Mouse (Mus musculus) cerebral cortex, adult 2 months (tissue): ENCODE results near the gene Acer3.

ENCODE experiments used
- WGBS: fragments of 180-500 bp; shearing (Covaris S2); methylation state at CpG from one replicate; pipeline ENCODE4 v1.1.7; 2018; 5-methylcytosine and 5-hydroxymethylcytosine counted together

The Acer3 gene

DNA sequence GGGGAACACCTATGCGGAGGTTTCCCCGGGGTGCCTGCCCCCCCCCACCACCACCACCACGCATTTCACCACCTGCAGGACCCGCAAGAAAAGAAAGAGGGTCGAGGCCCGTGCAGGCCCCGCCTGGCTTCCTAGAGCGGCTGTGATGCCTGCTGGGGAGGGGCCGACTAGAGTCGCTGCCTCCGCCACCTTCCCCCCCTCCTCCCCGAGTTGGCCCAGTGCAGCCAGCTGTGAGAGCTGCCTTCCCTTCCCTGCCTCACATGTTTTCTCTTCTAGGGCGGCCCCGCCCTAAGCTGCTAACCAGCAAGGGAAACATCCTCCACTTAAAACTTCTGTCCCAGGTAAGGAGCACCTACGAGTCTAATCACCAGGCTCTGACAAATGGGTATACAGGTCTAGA is 52.8 kb downstream of the Acer3 start:
- 56% methylated on average over 14 of the region's 15 CpGs for WGBS

- 99% methylated on average over 2 of the region's 2 CpGs for WGBS
Measured at GRCm38 (mm10) chr7:98252520-98252919, 68.5 kb downstream of the Acer3 start.

DNA sequence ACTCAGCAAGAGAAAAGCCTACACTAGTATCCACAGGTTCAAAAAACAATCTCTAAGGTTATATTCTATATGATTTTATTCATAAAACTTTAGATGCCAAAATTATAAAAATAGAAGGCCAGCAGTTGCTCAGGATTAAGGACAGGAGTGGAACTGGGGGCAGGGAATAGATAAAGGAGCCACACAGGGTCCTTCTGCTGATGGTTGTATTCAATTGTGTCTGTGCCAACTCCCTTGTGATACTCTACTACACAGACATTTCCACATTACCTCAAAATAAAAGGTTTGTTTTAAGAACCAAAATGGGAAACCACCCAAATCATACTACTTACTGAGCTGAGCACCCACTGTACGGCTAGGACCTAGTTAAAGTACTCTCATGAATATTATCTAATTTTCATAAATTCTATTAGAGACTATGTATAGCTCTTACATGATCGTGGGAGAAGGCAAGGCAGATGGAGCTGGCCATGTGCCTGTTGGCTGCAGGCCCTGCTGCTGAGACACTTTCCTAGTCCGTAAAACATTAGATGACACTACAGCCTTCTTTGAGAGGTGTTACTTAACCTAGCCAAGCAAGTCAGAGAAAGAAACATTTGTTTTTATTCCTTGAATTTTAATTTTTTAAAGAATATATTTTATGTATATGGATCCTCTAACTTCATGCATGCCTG is 84.2 kb downstream of the Acer3 start:
- WGBS, result 39% methylated on average over 3 of the region's 3 CpGs

DNA sequence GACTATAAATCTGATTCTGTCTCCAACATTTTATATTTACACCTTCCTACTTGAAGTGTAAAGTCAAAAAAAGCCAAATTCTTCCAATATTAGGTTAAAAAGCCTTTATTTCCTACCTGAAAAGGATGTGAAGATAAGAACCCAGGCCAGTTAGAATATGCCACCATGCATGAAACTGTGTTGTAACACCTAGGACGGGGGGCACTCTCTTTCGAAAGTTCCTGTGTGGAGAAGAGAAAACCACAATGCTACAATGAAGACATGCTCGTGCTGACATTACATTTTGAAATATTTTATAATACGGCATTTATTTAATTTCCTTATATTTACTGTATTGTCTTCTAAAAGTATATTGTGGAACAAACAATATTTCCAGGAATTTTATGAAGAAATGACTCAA is 97.2 kb downstream of the Acer3 start:
- 94% methylated on average over 4 of the region's 4 CpGs for WGBS

DNA sequence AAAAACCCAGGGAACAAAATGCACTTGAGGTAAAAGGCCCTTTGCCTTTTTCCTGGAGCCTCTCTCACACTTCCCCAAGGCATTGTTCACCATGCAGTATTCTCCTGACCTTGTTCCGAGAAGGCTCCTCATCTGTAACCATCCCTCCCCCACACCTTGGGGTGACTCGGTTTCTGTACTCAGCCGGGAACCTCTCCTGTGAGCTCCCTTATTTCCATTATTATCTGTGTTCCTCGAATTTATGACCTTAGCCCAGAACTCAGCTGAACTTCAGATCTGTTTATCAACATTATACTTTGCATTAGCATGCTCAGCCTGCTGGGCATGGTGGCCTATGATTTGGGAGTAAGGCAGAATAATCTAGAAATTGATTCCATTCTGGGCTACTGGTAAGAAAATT is 118.1 kb downstream of the Acer3 start:
- WGBS, result 75% methylated on average over 4 of the region's 4 CpGs

- 92% methylated on average over 5 of the region's 5 CpGs for WGBS
Measured at GRCm38 (mm10) chr7:98201493-98202028, 119.4 kb downstream of the Acer3 start.

DNA sequence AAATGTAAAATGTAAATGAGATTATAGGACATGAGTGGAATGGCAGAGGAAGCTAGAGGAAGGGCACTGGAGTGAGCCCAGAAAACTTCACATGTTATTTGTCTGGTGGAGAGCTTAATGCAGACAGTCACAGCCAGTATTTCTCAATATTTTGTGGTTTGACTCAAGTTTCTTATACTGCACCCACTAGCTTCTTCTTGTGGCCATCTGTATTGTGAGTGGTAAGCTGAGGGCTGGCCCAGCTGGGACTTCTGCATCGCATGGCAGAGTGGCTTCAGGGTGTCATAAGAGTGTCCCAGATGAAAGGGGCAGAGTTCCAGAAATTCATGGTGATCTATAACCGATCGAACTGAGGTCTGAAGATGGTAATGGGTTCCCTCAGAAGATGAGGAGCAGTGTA is 120.6 kb downstream of the Acer3 start:
- 95% methylated on average over 3 of the region's 3 CpGs for WGBS

- 96% methylated on average over 4 of the region's 4 CpGs for WGBS
Measured at GRCm38 (mm10) chr7:98199381-98199780, 121.6 kb downstream of the Acer3 start, which contains the start of gene B3gnt6. B3gnt6 (minus strand) TSS chr7:98199481.

- WGBS, result 77% methylated on average over 10 of the region's 10 CpGs
Measured at GRCm38 (mm10) chr7:98195151-98195801, 125.7 kb downstream of the Acer3 start.

GRCm38 (mm10) chr7:98194026-98194792 is 126.8 kb downstream of the Acer3 start:
- 2% methylated on average over 61 of the region's 61 CpGs for WGBS

DNA sequence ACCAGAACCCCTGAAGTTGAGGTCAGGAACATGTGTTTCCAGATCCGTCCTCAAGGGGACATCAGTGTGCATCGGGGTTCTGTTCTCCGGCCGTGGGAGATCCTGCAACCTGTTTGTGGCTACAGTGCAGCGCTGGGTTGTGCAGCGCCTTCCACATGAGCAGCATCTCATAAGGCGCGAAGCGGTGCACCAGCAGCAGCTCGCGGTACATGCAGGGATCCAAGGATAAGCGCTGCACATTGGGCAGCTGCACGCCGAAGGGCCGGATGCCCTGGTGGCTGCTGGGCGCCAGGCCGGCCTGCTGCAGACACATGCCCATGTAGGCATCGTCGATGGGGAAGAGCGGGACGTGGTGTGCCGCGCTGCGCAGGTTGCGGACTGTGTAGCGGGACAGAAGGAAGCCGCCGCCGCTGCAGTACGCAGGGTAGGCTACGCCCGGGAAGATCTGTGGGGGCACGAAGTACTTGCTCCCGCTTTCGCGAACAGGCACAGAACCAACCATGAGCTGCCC is 127.4 kb downstream of the Acer3 start:
- WGBS, result 2% methylated on average over 36 of the region's 36 CpGs

- 79% methylated on average over 17 of the region's 17 CpGs for WGBS
Measured at GRCm38 (mm10) chr7:98191571-98192250, 129.3 kb downstream of the Acer3 start.

- 91% methylated on average over 1 of the region's 1 CpGs for WGBS
Measured at GRCm38 (mm10) chr7:98190578-98190977, 130.4 kb downstream of the Acer3 start.

- WGBS, result 65% methylated on average over 3 of the region's 3 CpGs
Measured at GRCm38 (mm10) chr7:98189745-98190144, 131.3 kb downstream of the Acer3 start.

- WGBS, result 94% methylated on average over 2 of the region's 2 CpGs
Measured at GRCm38 (mm10) chr7:98188680-98189079, 132.3 kb downstream of the Acer3 start.

DNA sequence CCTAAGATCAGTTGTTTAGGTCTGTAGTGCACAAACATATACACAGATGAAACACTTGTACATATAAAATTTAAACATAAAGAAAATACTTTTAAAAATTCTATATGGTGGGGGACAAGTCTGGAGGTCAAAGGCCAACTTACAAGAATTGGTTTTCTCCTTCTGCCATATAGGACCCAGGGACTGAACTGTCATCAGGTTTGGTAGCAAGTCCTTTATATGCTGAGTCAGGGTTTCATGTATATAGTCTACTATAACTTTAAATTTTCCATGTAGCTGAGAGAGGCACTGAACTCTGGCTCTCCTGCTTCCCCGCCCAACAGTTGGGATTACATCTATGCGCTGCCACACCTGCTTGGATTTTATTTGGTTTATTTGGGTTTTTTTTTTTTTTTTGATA is 132.8 kb downstream of the Acer3 start:
- WGBS, result 97% methylated on average over 2 of the region's 2 CpGs

DNA sequence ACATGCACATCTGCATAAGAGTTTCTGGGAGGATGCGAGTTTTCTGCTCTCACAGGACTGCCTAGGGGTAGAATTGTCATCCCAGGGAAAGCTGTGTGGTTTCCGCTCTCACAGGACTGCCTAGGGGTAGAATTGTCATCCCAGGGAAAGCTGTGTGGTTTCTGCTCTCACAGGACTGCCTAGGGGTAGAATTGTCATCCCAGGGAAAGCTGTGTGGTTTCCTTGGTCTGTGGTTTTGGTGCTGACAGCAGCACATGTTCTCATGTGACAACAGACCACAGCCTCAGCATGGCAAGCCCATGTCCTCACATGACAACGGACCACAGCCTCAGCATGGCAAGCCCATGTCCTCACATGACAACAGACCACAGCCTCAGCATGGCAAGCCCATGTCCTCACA is 133.7 kb downstream of the Acer3 start:
- 86% methylated on average over 3 of the region's 3 CpGs for WGBS

- 53% methylated on average over 8 of the region's 8 CpGs for WGBS
Measured at GRCm38 (mm10) chr7:98186637-98187036, 134.4 kb downstream of the Acer3 start.

DNA sequence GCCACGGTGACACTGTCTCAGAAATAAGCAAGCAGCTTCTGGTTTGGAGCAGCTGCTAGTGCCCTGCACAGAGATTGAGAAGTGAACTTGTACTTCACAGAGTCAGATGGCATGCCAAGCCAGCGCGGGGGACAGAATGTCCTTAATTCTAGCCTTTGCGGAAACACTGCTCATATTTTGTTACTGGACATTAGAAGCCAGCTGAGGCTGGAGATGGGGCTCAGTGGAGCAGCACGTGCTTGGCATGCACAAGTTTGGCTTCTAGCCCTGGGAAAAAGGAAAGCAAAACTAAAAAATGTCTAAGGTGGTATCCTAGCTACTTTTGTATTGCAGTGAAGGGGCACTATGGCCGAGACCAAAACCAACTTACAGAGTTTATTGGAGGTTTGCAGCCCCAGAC is 135.7 kb downstream of the Acer3 start:
- 53% methylated on average over 6 of the region's 6 CpGs for WGBS

DNA sequence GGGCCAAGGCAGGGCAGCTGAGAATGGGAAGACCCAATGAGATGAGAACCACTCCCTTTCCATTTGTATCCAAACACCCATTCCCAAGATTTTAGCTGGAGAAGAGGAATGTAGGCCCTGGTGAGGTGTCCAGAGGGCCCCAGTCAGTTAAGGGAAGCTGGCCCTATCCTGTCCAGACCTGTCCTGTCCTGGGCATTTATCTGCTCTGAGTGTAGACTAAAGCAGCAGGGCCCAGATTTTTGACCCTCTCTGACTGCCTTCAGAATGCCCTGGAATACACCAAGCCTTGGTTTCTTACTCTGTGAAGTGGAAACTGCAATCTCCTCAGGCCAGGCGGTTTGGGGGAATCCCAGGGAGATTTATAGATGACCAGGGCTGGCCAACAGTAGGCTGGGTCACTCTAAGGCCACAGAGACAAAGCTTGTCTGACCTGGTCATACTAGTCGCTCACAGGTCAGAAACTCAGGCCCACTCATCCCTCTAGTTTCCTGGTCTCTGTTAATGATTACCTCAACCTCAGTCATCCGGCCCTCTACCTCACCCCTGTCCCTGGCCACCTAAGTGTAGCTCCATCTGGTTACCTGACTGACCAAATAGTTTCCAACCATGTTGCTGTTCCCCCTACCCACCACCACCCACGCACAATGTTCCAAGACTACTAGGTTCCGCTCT is 142.3 kb downstream of the Acer3 start:
- WGBS, result 93% methylated on average over 5 of the region's 5 CpGs

DNA sequence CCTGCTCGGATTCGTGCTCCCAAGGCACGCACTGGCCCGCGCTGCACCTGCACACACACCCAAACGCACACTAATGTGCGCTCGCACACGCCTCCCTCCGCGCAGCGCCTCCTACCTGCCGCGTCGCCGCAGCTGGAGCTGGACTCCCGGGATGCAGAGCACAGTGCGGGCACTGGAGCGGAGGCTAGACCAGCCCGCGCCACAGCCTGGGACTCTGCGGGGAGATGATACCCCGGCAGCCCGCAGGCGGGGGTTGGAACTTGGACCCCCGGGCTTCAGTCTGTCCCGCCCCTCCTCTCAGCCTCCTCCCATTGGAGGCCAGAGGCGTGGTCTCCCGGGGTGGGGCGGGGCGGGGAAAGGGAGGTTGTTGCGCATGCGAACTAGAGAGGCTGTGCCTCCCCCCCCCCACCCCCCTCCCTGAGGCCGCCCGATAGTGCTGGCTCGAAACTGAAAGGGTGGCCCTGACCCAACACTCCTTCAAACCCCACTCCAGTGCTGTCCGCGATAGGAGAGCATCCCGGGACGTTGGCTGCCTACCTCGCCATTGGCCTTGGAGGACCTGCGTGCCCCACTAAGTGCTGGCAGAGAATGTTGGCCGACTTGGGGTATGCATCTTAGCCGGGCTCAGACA is 143.0 kb downstream of the Acer3 start, which contains the start of gene Capn5:
Capn5 (minus strand) TSS at position 346 of the 631 bp plus-strand sequence.
- WGBS, result 1% methylated on average over 44 of the region's 44 CpGs
